Mouse (Mus musculus) embryonic fibroblast, embryonic 13.5 days (primary cell): Measurements from ENCODE around the gene Arl15. TPM values are rescaled to one million over a fixed set of nuclear protein-coding genes. Genes with fewer than 3 reads are reported as not detected.

Source experiments
- H3K27ac ChIP-seq: 2 replicates; pipeline ENCODE4 v1.5.1; 2012; ENCODE audit warnings: low read length, control low read depth, inconsistent platforms; ENCODE audit not compliant: insufficient read depth
- H3K4me1 ChIP-seq: 2 replicates; pipeline ENCODE4 v1.6.1; 2011; ENCODE audit warnings: low read length; ENCODE audit not compliant: control insufficient read depth, insufficient read depth
- H3K4me3 ChIP-seq: 2 replicates; pipeline ENCODE4 v1.5.1; 2011; ENCODE audit warnings: mild to moderate bottlenecking, control low read depth, low read length; ENCODE audit not compliant: insufficient read depth
- CTCF ChIP-seq: IDR thresholded peaks from 2 replicates; pipeline ENCODE4 v1.5.1; 2011; ENCODE audit warnings: mild to moderate bottlenecking, control low read depth, low read length, moderate library complexity, borderline replicate concordance; ENCODE audit not compliant: insufficient read depth
- POLR2A ChIP-seq: IDR thresholded peaks from 2 replicates; pipeline ENCODE4 v1.6.1; 2011; ENCODE audit warnings: low read depth, mild to moderate bottlenecking, control low read depth, low read length, moderate library complexity
- polyA plus RNA-seq: library from polyadenylated mRNA; stranded (reverse); fragments of >200 nt; gene quantifications from 2 replicates; pipeline ENCODE4 v1.2.4, GENCODE M21; 2011; ENCODE audit warnings: low read depth; ENCODE audit not compliant: missing spikeins, insufficient read length

Arl15 gene
- polyA plus RNA-seq, 1 experiment, result 26.9 TPM

DNA sequence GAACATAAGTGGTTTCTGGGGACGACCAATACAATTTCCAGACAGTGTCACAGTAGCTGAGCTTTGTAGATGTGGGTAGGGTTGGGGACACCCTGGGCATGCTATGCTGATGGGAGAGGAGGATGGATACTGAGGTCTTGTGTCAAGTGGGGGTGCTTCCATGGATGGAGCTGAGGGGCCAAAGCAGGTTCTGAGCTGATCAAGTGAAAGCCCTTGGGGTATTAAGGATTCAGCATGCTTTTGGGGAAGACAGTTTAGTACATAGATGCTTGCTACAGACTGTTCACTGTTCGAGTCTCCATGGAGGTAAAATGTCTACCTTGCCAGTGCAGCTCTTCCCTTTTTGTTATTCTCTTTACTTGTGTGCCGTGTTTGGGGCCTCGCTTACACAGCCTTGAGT, 59.8 kb downstream of the Arl15 start:
- H3K4me1 ChIP-seq, result no peaks in the 10 kb centered on the region
- H3K4me3 ChIP-seq, result no peak overlapping the region
- H3K27ac ChIP-seq, result no peak overlapping the region
- no peak for TF ChIP-seq CTCF
- no peak for TF ChIP-seq POLR2A

DNA sequence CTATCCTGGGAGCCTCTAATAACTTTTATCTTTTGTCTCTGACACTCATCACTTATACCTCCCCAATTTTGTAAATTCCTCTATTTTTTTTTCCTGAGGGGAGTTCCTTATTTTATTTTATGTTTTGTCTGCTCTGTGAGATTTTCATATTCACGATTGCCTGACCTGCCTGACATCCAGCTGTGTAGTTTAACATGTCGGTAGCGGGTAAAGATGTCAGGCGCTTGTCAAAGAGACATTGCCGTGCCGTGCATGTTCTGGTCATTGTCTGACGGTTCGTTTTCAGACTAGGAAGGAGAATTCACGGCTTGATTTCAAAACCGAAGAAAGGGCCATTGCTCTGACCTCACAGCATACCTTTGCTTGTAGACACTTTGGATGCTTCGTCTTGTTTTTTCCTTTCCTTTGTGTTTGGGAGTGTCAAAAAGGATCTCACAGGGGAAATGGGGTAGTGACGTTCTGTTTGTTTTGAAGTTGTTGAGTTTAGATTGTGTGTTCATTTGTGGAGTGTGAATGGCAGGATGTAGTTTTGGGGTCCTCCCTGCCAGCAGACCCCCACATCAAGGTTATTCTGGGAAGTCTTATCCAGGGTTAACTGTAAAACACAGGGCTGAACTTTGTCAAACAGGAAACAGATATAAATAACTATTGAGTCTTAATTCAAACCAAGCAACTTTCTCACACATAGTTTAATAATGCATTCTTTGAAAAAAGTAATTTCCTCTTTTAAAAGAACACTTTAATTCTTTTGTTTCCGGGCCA, 60.4 kb downstream of the Arl15 start:
- TF ChIP-seq CTCF, result no peak
- TF ChIP-seq POLR2A, result no peak
- Histone ChIP-seq H3K4me3 (no peak overlapping the region), H3K4me1 (no peaks in the 10 kb centered on the region), H3K27ac (no peak overlapping the region)

DNA sequence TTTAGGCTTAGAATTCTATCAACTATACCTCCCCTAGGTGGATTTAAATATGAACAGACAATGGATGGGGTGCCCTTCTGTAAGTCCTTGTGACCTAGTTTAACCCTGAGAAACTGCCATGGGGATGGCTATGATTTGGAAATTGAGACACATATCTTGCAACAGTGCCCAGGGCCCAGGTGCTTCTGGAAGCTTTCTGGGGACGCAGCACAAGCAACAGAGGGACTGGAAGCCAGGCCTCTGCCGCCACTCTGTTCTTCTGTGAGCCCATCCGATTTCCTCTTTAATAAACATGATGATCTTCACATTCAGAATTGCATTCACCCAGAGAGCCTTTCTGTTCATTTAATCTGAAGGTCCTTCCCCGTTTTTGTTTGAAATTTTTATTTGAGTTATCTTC, 62.6 kb downstream of the Arl15 start:
- TF ChIP-seq CTCF (no peak), POLR2A (no peak)
- Histone ChIP-seq H3K27ac (no peak overlapping the region), H3K4me1 (no peaks in the 10 kb centered on the region), H3K4me3 (no peak overlapping the region)

DNA sequence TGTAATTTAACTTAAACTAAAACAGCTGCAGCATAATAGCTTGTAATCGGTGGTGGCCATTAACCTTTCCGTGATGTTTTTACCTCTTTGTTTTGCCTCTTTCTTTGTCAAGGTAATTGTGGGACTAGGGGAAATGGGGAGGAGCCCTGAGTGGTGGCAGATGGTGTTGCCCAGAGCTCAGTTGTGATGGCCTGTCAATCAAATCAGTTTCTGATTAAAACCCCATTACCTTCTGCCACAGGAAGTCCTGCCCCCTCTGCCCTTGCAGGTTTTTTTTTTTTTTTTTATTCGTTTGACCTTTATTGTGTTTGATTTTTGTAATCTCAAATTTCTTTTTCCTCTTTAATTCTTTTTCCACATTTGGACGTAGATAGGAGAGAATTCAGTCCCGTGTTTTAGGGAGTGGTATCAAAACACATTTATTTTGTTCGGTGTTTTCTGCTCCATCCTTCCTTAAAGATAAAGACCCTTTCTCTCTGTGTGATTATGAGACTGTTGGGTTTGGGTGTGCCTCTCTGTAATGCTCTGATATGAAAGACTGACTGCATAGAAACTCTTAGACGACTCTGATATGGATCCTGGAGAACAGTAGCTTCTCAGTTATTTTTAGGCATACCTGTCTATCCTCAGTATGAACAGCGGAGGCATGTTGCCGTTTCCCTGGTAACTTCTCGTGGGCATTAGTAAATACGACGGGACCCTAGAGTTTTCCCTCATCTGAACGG, 64.5 kb downstream of the Arl15 start:
- Histone ChIP-seq H3K27ac (no peak overlapping the region), H3K4me3 (no peak overlapping the region), H3K4me1 (no peaks in the 10 kb centered on the region)
- TF ChIP-seq POLR2A, result no peak

DNA sequence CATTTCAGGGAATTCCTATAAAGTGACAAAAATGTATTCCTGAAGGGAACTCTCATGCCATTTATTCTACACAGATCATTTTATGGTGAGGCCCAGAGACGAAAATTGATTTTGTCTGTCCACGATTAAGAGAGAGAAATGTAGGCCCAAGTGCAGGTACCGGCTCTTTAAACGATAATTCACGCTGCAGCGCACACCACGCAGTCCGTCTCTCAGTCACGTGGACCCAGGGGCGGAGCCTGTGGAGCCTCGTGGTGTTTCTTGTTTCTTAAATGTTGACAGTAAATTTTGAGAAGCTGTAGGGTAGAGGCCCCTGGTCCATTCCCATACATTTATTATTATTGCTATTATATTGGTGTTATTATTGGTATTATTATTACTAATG, 65.1 kb downstream of the Arl15 start:
- Histone ChIP-seq H3K4me3 (no peak overlapping the region), H3K4me1 (no peaks in the 10 kb centered on the region), H3K27ac (no peak overlapping the region)
- no peak for TF ChIP-seq CTCF
- no peak for TF ChIP-seq POLR2A

DNA sequence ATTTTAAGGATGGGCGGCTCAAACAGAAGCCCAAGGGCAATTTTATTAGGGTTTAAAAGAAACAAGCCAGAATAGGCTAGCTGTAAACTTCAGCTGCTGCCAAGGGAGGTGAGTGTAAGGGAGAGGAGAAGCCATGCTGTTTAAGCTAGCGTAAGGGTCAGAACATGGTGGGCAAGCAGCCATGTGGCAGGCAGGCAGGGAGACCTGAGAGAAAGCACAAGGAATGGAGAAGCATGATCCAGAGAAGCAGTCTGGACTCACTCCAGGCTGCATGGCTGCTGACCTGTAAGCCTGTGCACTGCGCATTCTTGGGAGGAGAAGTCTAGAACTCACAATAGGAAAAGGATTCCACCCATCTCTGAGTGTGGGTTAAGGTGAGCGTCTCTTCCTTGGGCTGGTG, 66.5 kb downstream of the Arl15 start:
- H3K4me3 ChIP-seq, result no peak overlapping the region
- H3K27ac ChIP-seq, result no peak overlapping the region
- H3K4me1 ChIP-seq, result peaks cover 2% of the 10 kb centered on the region; the same call in 1 of the 2 replicates
- TF ChIP-seq POLR2A (no peak), CTCF (no peak)

DNA sequence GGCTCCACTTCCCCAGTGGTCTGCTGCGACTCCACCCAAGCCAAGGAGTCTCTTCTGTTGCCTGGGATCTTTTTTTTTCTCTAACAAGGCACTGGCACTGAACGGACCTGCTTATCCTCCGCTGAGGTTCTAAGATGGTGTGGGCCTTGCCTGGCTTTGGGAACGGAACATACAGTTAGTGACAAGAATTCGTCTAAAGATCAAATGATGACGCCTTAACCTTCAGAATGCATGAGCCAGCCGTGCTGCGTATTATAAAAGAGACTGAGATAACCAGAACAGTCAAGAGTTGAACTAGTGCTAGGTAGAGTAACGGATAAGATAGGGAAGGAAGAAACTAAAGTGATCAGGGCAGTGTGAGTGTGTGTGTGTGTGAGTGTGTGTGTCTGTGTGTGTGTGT, 66.9 kb downstream of the Arl15 start:
- Histone ChIP-seq H3K4me1 (peaks cover 2% of the 10 kb centered on the region; the same call in 1 of the 2 replicates), H3K27ac (no peak overlapping the region), H3K4me3 (no peak overlapping the region)
- no peak for TF ChIP-seq CTCF
- no peak for TF ChIP-seq POLR2A

DNA sequence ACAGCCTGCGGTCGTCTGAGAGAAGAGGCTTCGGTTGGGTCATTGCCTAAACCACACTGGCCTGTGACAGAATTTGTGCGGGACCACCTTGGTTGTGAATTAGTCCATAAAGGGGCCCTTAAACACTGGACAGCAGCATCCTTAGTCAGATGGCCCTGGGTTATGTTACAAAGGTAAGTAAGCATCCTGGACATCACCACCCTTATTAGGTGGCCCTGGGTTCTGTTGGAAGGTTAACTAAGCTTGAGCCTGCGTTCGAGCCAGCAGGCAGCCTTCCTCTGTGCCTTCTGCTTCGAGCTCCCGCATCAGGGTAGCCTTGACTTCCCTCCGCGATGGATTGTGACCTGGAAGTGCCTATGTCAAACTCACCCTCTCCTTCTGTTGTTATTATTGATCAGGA, 68.6 kb downstream of the Arl15 start:
- Histone ChIP-seq H3K4me3 (no peak overlapping the region), H3K27ac (no peak overlapping the region), H3K4me1 (peaks cover 2% of the 10 kb centered on the region; the same call in 1 of the 2 replicates)
- TF ChIP-seq CTCF, result no peak
- no peak for TF ChIP-seq POLR2A

DNA sequence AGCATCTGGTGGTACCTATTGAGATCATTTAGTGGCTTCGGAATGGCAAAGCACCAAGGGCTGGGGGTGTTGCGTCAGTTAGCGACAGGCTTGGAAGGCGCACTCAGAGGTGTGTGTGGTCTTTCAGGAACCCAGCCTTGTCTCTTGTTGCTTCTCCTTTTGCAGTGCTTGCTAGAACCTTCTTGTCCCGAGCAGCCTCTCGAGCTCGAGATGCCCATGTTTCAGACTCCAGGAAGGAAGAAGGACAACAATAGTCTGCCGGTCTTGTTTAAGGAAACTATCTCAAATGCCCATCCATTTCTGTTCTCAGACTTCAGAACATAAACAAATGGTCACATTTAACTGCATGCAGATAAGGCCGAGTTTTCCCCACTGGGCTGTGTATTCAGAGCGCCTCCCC, 69.4 kb downstream of the Arl15 start:
- Histone ChIP-seq H3K27ac (no peak overlapping the region), H3K4me3 (no peak overlapping the region), H3K4me1 (peaks cover 2% of the 10 kb centered on the region; the same call in 1 of the 2 replicates)
- TF ChIP-seq POLR2A, result no peak
- no peak for TF ChIP-seq CTCF

DNA sequence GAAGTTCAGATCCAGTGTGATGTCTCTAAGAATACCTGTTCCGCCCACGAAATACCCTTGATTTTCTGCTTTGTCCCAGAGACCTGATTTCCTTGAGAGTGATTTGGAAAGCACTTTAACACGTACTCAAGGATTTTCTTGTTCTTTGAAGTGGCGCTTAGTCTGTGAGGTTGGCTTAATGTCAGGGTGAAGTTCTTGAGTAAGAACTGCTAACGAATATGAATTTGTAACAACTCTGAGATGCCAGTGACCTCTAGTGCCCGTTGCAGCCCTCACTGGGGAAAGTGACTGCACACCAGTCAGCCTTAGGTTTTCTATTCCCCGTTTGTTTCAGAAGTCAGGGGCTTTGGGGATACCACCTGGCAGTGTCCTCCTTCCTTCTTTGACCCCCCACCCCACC, 70.0 kb downstream of the Arl15 start:
- no peak overlapping the region for H3K4me3 ChIP-seq
- peaks cover 2% of the 10 kb centered on the region; the same call in 1 of the 2 replicates for H3K4me1 ChIP-seq
- H3K27ac ChIP-seq, result no peak overlapping the region
- TF ChIP-seq CTCF, result no peak
- TF ChIP-seq POLR2A, result no peak
